Mouse (Mus musculus) kidney, postnatal 14 days (tissue): Measurements from ENCODE around the gene Gdf5.

Experiments used
- DNase-seq: peaks from one replicate; pipeline ENCODE4 v3.0.0; 2022; ENCODE audit warnings: mixed read lengths

Gene Gdf5

DNA sequence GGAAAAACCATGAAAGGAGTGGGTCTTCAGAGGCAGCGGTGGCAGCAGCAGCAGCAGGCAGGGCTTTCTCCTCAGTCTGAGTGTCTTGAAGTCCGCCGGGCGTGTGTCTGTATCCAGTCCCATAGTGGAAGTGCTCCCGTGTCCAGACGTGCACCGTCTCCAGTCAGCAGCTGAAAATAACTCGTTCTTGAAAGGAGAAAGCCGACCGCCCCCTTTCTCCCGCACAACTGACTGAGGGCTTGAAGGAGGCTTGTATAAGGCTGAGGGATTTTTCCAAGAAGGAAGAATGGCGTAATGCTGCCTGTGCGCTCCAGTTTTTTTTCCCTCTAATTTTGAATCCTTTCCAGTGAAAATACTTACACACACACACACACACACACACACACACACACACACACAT, at the start of gene Gdf5:
Gene Gdf5 (minus strand): TSS at position 244 of the 400 bp plus-strand sequence.
- no peak for DNase-seq

DNA sequence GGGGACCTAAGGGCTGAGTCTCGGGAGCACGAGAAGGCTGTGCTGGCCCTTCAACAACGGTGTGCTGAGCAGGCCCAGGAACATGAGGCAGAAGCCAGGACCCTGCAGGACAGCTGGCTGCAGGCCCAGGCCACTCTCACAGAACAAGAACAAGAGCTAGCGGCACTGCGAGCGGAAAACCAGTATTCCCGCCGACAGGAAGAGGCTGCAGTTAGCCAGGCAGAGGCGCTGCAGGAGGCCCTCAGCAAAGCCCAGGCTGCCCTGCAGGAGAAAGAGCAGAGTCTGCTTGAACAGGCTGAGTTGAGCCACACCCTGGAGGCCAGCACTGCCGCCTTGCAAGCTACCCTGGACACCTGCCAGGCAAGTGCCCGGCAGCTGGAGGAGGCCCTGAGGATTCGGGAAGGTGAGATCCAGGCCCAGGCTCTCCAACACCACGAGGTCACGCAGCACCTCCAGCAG, 46.7 kb upstream of the Gdf5 start:
- peak; percentile 71 for DNase-seq

DNA sequence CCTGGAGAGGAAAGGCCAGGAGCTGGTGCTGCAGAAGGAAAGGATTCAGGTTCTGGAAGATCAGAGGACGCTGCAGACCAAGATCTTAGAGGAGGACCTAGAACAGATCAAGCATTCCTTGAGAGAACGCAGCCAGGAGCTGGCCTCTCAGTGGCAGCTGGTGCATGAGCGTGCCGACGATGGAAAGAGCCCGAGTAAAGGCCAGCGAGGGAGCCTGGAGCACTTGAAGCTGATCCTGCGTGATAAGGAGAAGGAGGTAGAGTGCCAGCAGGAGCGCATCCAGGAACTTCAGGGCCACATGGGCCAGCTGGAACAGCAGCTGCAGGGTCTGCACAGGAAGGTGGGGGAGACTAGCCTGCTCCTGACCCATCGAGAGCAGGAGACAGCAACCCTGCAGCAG, 46.0 kb upstream of the Gdf5 start:
- DNase-seq: no peak

DNA sequence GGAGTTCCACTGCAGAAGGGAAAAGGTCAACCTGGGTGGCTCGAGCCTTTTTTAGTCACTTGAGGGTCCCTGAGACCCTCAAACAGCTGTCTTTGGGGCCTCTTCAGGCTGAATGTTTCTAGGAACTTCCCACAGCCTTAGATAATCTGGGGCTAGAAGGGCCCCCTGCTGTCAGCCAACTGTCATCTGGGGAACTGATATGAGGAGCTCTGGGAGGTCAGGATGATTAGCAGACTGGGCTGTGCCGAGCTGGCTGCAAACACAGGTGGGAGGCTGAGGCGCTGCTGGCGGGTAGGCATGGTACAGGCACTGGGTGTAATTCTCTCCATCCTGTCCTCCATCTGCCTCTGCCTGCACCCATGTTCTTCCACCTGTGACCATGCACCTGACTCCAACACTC, 43.9 kb upstream of the Gdf5 start:
- no peak for DNase-seq

DNA sequence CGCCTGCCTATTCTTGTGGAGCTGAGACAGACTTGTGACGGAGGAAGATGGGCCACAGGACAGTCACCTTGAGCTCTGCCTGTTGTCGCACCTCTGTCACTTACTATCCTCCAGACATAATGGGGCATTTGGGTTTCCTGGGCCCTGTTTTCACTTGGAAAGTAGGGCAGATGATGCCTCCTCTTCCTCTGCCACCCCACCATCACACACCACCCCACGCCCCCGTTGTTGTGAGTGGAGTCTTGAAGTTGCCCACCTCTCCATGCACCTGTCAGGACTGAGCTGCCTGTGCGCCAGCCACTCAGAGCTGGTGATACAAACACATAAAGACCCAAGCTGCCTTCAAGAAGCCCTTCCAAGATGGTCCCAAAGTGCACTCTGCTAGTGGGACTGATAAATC, 42.0 kb upstream of the Gdf5 start:
- DNase-seq: no peak

DNA sequence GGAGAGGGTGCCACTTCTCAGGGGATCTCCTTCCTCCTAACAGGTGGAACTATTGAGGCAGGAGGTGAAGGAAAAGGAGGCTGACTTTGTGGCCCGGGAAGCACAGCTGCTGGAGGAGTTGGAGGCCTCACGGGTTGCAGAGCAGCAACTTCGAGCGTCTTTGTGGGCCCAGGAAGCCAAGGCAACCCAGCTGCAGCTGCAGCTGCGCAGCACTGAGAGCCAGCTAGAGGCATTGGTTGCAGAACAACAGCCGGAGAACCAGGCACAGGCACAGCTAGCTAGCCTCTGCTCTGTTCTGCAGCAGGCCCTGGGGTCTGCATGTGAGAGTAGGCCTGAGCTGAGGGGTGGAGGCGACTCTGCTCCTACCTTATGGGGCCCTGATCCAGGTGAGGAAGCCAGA, 40.6 kb upstream of the Gdf5 start:
- no peak for DNase-seq

DNA sequence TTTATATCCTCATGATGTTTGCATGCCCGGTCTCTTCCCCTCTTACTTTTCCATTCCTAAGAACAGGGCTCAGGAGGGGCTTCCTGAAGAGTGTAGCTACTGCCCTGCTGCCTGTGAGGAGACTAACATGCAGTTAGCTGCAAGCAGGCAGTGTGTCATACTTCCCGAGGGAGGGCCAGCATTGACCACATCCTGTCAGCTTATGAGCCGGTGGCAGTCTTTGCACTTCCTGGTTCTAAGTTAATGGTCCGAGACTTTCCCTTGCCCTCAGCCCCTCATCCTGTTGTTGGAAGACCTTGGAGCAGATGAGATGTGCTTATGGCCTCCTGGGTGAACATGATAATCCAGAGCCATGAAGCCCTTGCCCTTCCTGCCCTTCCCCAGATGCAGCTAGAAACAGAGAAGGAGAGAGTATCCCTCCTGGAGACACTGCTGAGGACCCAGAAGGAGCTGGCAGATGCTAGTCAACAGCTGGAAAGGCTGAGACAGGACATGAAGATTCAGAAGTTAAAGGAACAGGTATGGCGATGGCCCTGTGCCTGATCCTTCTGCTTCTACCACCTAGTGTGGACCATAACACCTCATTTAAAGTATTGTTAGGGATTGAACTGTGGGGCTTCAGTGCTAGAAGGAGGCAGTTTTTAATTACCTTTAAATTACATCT, 34.3 kb upstream of the Gdf5 start:
- peak; percentile 59 for DNase-seq

DNA sequence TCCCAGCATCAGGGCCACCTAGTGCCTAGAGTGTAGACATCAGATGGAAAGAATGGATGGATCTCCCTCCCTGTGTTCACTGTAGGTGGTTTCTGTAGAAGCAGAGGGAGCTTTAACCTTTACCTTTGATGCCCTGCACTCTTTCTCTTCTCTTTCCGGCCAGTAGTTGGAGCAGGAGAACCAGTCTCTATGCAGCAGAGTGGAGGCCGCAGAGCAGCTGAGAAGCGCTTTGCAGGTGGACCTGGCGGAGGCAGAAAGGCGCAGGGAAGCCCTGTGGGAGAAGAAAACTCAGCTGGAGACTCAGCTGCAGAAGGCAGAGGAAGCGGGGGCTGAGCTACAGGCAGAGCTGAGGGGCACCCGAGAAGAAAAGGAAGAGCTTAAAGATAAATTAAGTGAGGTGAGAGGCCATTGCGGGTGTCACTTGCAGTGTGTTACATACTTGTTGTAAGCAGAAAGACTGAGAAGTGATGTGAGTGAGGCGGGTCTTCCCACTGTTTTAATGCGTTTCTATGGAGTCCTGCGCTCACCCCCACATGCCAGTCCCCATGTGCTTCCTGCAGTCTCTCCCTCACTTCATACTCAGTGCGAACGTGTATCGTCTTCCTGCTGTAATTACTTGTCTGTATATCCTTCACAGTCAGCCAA, 29.0 kb upstream of the Gdf5 start:
- no peak for DNase-seq

DNA sequence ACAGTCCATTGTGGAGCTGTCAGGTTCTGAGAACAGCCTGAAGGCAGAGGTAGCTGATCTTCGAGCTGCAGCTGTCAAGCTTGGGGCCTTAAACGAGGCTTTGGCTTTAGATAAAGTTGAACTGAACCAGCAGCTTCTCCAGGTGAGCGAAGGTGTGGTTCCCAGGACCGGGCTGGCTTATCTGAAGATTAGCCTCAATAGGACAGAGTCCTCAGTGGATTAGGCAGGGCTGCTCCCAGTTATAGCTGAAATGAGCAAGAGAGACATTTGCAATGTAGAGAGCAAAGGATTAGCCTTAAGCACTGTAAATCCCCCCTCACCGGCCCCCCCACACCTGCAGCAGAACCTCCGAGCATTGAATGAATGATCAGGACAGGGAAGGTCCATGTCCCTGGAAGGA, 28.2 kb upstream of the Gdf5 start:
- no peak for DNase-seq

DNA sequence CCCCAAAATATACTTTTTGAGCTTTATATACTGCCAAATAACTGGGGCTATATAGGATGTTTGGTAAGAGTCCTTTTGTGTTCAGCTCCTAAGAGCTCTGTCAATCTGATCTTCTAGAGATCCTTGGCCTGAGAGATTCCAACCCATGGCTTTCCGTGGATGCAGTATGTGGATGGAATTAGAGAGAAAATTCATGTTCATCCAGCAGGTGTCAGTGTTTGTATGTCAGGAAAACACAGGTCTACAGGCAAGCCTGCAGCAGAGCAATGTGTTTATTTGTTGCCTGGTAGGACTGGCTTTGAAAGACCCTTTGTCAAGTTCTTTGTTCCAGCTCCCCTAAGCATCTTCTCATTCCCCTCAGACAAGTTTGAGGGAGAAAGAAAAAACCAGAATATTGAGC, 17.8 kb upstream of the Gdf5 start:
- DNase-seq: peak; percentile 47

DNA sequence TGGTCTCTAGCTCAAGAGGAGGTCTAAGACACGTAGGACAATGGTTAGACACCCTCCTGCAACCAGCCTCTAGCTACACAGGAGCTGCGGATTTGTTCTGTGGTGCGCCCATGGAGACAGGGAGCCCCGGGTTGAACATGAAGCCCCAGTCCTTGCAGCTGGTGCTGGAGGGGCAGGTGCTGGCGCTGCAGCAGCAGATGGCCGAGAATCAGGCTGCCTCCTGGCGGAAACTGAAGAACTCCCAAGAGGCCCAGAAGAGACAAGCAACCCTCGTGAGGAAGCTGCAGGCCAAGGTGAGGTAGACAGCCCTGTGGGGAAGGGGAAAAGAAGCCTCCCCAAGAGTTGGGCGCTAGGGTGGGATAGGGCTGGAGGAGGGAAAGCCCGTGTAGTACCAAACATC, 16.7 kb upstream of the Gdf5 start:
- DNase-seq: no peak

DNA sequence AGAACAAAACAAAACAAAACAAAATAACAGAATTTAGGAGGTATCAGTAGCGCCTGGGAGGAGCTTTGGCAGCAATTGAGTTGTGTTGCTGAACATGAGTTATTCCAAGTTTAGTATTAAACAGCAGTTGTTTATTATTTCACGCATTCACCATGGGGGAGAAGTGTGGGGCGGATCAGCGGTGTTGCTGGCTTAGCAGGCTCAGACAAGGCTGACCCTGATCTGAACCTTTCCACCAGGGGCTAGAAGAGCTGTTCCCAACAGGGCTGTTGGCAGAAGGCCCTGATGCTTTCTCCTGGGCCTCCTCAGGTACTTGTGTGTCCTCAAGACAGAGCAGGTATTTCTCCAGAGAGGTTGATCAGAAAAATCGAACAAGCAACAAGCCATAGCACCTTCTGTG, 14.8 kb upstream of the Gdf5 start:
- peak; percentile 52 for DNase-seq

DNA sequence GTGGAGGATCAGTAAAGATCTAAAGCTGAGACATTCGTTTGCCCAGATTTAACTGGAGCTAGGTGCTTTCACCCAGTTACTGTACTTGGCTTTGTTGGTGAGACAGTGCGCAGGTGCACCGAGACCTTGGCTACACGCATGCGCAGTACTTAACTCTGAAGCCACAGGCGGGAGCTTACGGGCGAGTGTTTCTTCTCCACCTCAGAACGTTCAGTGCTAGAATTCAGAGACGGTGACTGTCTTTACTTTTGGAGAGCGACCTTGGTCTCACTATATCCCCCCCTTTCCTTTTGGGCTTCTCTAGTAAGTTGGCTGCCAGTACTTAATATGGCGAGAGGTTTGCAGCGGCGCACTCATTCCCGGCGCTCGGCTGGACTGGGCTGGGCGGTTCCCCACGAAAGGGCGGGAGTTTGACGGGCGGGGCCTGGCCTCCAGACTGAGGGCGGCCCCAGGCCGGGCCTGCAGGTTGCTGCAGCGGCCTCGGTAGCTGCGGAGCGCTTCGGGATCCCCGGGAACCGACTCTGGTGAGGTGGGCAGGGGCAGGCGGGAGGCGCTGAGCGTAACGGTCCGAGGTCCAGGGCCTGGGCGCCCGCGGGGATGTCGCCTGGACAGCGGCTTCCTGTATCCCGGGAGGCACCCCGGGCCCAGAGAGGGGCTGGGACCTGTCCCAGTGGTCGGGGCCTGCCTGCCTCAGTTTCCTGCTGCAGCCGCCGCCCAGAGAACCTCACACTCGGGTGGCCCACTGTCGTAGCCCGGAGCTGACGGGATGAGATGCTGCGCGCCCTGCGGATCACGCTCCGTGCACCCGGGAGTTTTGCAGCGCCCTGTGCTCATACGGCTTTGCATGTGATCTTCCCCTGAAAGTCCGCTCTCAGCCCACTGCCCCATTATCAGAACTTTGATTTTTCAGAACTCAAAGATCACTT, 11.2 kb upstream of the Gdf5 start, which contains the start of gene Cep250:
Gene Cep250 (plus strand): TSS at position 325 of the 926 bp plus-strand sequence.
- DNase-seq: peak; percentile 94

DNA sequence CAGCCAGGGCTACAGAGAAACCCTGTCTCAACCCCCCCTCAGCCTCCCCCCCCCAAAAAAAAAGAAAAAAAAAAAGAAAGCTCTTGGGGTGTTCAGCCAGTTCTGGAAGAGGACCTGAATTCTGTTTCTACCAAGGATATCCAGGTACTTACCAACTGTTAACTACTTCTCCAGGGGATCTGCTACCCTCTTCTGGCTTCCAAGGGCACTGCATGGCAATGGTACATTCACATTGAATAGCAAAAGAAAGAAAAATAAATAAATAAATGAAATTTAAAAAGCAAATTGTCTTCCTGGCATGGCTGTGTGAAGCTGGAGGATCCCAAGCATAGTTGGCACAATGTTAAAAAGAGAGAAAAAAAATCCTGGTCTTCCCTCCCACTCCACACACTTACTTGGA, 6.8 kb upstream of the Gdf5 start:
- DNase-seq: peak; percentile 82

DNA sequence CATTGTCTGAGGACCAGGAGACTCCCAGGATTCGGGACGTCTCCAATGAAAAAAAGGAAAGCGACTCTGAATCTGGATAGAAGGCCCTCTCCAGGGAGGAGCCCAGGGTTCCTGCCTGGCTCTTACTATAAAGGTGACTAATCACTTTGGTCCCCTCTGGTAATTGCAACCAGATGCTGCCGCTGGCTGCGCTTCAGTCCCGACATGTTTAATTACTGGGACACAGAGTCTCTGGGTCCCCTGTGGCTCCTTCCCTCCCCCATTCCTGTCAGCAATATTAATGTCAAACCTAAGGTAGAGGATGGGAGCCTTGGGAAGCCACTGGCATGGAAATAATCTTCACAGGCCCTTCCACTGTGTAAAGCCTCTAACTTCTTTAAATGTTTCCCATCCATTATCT, 4.2 kb upstream of the Gdf5 start:
- no peak for DNase-seq

DNA sequence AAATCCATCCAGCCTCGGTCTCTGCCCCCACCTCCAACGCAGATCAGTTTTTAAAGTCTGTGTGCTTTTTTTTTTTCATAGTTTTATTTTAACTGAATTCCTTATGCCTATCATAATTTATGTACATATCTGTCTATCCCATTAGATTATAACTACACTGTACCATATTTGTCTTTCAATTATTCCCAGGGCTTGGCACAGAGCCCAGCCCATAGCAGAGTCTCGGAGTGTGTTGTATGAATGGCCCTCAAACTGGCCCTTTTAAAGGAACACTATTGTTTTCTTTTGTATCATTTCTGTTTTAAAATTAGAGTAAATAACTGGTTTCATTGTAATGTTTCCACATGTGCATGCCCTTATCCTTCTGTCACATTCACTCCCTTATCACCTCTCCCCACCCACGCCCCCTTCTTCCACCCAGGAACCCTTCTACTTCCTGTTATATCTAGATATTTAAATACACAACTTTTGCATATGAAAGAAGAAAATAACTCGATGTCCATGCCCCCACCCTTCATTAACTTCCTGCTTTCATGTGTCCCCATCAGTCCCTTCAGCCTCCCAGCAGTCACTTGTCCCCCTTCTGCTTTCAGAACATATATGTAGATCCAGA, 2.3 kb upstream of the Gdf5 start:
- peak; percentile 26 for DNase-seq

DNA sequence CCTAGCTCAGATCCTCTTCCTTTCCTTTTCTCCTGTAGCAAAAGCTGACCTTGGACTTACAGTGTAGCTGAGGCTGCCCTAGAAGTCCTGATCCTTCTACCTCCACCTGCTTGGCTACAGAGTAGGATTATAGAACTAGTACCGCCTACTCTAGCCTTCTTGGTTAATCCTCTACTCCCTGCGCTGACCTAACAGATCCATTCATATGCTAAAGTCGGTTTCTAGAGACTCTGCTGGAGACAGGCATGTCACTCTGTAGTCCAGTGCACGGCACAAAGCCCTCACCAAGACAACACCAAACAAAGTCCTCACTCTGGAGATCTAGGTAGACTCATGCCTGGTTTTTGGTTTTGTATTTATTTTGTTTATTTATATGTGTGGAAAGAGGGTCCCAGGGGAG, 1.3 kb upstream of the Gdf5 start:
- DNase-seq: no peak

DNA sequence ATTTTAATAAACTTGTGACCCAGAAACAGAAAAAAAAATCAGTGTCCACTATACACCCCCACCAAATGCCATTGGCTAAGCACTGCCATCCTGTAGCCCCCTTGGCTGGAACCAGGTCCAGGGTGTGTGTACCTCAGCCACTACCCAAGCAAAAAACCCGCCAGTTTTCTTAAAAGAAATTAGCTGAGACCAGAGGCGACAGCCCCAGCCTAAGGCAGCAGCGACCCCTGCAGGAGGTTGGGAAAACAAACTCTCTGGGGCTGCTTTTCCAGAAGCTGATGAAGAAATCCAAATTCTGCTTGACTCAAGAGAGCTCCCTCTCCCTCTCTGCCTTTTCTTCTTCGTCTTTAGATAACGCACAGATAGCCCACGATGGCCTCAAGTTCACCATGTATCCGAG, 902 bp upstream of the Gdf5 start:
- peak; percentile 73 for DNase-seq

DNA sequence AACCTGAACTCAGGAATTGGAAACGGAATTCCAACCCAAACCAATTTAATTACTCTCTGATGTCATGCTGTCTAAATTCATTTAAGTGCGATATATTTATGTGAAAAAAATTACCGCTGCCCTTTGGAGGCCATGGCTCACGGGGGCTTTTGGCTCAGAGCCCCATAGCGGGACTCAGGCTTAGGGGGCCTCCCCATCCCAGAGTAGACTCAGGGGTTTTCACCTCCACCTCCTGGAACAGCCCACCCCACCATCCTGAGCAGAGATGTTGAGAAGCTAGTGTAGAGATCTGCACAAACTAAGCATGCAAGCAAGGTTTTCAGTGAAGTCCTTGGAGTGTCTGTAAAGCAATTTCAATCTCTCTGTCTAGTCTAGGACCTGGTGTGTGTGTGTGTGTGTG, 413 bp upstream of the Gdf5 start:
- DNase-seq: no peak

DNA sequence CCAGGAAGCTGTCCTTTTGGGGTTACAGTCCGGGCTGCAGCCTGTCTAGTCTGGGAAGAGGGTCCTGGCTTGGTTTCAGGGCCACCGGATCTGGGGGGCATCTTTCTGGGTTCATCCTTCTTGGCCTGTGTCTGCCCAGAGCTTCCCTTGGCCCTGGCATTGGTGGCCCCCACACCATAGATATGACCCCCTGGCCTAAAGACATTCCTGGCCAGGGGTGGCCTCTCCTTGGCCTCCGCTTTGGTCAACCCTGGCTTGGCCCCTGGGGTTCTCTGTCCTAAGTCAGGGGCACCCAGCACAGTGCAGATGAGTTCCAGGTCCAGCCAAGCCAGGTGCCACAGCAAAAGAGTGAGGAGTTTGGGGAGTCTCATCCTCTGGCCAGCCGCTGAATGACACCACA, 482 bp downstream of the Gdf5 start:
- no peak for DNase-seq

DNA sequence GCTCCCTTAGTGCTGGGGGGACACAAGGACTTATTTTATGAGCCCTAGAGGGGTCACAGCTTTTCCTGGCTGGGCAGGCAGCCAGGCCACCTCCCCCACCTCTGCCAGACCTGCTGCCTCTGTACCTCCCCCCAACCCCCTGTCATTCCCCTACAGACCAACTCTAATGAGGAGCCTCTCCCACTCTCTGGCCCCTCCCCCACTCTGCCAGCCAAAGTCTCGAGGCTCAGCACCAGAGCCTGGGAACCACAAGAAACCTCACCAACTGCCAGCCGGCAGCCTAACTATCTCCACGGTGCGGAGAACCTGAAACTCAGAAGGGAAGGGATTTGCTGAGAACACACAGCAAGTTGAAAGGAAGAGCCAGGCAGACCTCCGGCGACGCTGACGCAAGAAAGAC, 1.7 kb downstream of the Gdf5 start:
- DNase-seq: no peak

DNA sequence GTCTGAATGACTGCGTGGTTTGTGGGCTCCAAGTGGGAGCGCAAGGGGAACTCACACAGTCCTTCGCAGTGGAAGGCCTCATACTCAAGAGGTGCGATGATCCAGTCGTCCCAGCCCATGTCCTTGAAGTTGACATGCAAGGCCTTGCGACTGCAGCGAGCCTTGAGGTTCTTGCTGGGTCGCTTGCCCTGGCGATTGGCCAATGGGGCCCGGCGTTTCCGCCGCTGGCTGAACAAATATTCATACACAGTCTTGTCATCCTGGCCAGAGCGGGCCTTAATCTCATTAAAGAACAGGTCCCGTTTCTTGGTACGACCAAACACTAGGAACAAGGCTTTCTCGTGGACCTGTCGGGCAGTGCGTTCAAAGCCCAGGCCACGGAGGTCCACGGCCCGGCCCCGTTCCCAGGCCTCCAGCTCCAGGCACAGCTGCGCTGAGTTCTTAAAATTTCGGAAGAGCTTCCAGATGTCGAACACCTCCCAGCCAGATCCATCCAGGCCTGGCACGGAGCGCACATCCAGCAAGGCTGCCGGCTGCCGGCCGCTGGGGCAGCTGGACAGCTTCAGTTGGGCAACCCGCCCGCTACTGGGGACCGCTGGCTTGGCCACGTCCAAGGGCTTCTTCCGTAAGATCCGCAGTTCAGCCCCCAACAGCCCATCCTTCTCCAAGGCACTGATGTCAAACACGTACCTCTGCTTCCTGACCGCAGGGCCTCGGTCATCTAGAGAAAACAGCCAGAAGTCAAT, 3.3 kb downstream of the Gdf5 start:
- peak; percentile 17 for DNase-seq

DNA sequence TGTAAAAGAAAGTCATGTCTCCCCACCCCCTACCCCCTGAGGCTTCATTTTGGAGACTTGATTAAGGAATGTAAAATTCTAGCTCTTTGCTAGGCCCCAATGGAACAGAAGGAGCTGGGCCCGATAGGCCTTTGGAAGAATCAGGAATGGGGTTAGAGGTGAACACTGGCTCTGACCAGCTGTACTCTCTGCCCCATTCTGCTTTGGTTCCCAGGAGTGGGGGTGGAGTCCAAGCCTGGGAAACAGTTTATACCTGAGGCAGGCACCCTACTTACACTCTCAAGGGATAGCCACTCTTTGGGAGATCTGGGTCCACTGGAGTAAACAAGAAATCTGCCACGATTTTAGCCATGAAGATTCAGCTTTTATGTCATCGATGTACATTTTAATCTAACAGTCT, 4.5 kb downstream of the Gdf5 start, which contains the start of gene Gm15557:
Gene Gm15557 (plus strand): TSS at position 48 of the 400 bp plus-strand sequence.
- no peak for DNase-seq
